Mouse (Mus musculus) C2C12 (cell line): ENCODE measurements at regions not wholly inside any gene's neighbourhood (a gene's known extent, or its start where the extent isn't known, plus 50 kb on each side); places are given as distances from the start of the nearest gene placed in this dataset.
"Not testable (repeated sequence)": the region's sequence is repeated elsewhere in the genome, so short reads cannot be mapped to it uniquely, and the experiment has no call there.

Experiments used
- H3K27me3 ChIP-seq: one replicate; pipeline ENCODE4 v1.6.1; 2011; ENCODE audit not compliant: control insufficient read depth, insufficient read depth, insufficient read length
- H3K36me3 ChIP-seq: one replicate; pipeline ENCODE4 v1.6.1; 2011; ENCODE audit not compliant: control insufficient read depth, insufficient read depth
- H3K4me3 ChIP-seq: one replicate; pipeline ENCODE4 v1.5.1; 2011; ENCODE audit warnings: mild to moderate bottlenecking, control low read depth; ENCODE audit not compliant: poor library complexity, insufficient read depth, severe bottlenecking
- H3K79me2 ChIP-seq: one replicate; pipeline ENCODE4 v1.6.1; 2011; ENCODE audit not compliant: control insufficient read depth, insufficient read depth
- H3K79me3 ChIP-seq: one replicate; pipeline ENCODE4 v1.6.1; 2011; ENCODE audit warnings: low read depth, control low read depth
- H3ac ChIP-seq: one replicate; pipeline ENCODE3; 2011; ENCODE audit warnings: low read depth; ENCODE audit not compliant: control insufficient read depth, insufficient read length
- CEBPB ChIP-seq: IDR thresholded peaks from one replicate; pipeline ENCODE4 v1.6.1; 2011; ENCODE audit warnings: low read depth, mild to moderate bottlenecking, control low read depth, moderate library complexity
- CTCF ChIP-seq: IDR thresholded peaks from one replicate; pipeline ENCODE4 v1.5.1; 2011; ENCODE audit not compliant: control insufficient read depth, insufficient read depth, insufficient read length
- FOSL1 ChIP-seq: IDR thresholded peaks from one replicate; pipeline ENCODE4 v1.8.0; 2011; ENCODE audit warnings: mild to moderate bottlenecking, low read length; ENCODE audit not compliant: poor library complexity, insufficient read depth, severe bottlenecking
- MAX ChIP-seq: IDR thresholded peaks from one replicate; pipeline ENCODE4 v1.6.1; 2011; ENCODE audit warnings: mild to moderate bottlenecking, control low read depth
- MYOD1 ChIP-seq: IDR thresholded peaks from one replicate; pipeline ENCODE4 v1.6.1; 2011; ENCODE audit warnings: low read depth; ENCODE audit not compliant: control insufficient read depth, insufficient read length
- MYOG ChIP-seq: IDR thresholded peaks from one replicate; pipeline ENCODE4 v1.6.1; 2011; ENCODE audit not compliant: control insufficient read depth, insufficient read length; ENCODE audit errors: extremely low read depth
- USF1 ChIP-seq: IDR thresholded peaks from one replicate; pipeline ENCODE4 v1.6.1; 2011; ENCODE audit warnings: low read depth, mild to moderate bottlenecking, control low read depth, moderate library complexity

DNA sequence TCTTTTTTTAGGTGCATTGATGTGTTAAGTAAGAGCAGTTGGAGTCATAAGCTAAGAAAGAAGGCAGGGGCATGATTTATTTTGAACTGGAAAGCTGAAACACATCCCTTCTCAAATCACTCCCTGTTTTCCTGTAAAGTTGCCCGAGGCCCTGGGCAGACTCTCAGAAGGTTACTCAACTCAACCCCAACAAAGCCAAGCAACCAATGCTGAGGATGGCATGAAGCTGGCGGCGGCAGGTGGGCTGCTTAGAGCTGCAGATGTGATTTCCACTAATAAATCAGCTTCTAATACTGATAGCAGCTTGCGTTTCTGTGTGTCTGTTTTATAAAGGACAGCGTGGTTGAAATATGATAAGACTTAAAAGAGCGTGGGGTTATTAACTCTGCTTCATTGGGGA lies 905.4 kb upstream of the 4930412O13Rik start:
- H3K79me3 ChIP-seq = no peaks in the 10 kb centered on the region
- TF ChIP-seq MYOG (no peak), CEBPB (no peak), FOSL1 (no peak), MYOD1 (no peak), CTCF (no peak), MAX (no peak), USF1 (no peak)
- no peaks in the 10 kb centered on the region for H3K27me3 ChIP-seq
- no peaks in the 10 kb centered on the region for H3K79me2 ChIP-seq
- H3K4me3 ChIP-seq = no peak overlapping the region
- H3K36me3 ChIP-seq = no peaks in the 10 kb centered on the region
- no peak overlapping the region for H3ac ChIP-seq

DNA sequence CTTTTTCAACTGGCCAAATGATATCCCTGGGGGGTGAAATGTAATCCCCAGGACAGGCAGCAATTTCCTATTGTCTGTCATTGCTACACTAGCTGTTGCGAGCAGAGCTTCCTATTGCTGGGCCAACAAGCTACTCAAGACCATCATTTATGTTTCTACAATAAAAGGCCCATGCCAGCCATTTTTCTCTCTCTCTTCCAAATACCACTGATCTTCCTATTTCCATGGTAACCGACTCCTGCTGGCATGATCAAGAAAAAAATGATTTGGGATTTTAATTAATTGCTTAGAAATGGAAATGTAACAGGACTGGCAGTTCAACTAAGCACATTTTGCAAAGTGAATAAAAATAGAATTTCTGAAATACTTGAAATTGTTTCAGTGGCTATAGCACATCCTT lies 868.7 kb upstream of the 4930412O13Rik start:
- Histone ChIP-seq H3K27me3 (no peaks in the 10 kb centered on the region), H3K79me2 (no peaks in the 10 kb centered on the region), H3ac (no peak overlapping the region), H3K36me3 (no peaks in the 10 kb centered on the region), H3K4me3 (no peak overlapping the region), H3K79me3 (no peaks in the 10 kb centered on the region)
- TF ChIP-seq MYOG (no peak), USF1 (no peak), CTCF (no peak), FOSL1 (no peak)

DNA sequence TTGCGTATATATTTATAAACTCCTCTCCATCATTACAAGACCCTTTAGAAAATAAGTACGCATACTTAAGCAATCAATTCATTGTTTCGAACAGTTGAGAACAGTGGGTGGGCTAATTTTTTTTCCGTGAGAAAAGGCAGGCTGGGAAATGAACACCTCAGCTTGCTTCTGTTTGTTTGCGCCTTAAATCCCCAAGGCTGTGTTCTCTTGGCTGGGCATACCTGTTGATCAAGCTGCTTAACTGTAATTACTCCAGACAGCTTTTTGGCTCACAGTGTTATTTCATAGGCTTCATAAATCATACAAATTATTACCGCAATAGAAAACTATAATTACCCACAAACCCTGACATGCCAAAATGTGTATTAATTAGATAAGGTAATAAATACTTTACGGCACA lies 848.0 kb upstream of the 4930412O13Rik start:
- Histone ChIP-seq H3K36me3 (no peaks in the 10 kb centered on the region), H3ac (no peak overlapping the region), H3K79me3 (no peaks in the 10 kb centered on the region), H3K4me3 (no peak overlapping the region), H3K79me2 (no peaks in the 10 kb centered on the region), H3K27me3 (no peaks in the 10 kb centered on the region)
- TF ChIP-seq MYOD1 (no peak), FOSL1 (no peak), USF1 (no peak), CEBPB (no peak), MYOG (no peak), MAX (no peak), CTCF (no peak)

- H3K79me2 ChIP-seq, H3K79me3 ChIP-seq, H3ac ChIP-seq, H3K4me3 ChIP-seq, H3K36me3 ChIP-seq, H3K27me3 ChIP-seq: not testable (repeated sequence)
These were observed 838.7 kb upstream of the 4930412O13Rik start for GRCm38 (mm10) chr2:9042355-9042754.

DNA sequence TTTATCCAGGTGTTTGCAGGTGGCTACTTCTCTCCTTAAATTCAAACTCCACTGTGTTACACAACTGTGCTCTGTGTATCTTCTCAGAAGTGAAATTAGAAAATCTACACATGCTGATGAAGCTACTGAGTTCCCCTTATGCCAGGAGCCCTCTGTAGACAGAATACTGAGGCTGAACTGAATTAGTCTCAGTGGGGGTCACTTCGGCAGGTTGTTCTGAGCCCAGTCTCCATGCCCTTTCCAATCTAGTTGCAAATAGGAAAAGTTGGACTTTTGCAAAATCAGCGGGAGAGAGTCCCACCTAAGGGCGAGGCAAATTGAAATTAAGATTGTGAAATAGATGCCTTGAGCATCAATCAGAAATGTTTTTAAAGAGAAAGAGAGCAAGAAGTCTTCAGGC lies 833.1 kb upstream of the 4930412O13Rik start:
- Histone ChIP-seq H3K79me2 (no peaks in the 10 kb centered on the region), H3K4me3 (no peak overlapping the region), H3K36me3 (no peaks in the 10 kb centered on the region), H3K79me3 (no peaks in the 10 kb centered on the region), H3ac (no peak overlapping the region), H3K27me3 (no peaks in the 10 kb centered on the region)
- no peak for TF ChIP-seq CEBPB
- no peak for TF ChIP-seq MYOG
- TF ChIP-seq MAX = no peak
- no peak for TF ChIP-seq USF1
- TF ChIP-seq CTCF = no peak
- no peak for TF ChIP-seq FOSL1
- TF ChIP-seq MYOD1 = no peak

GRCm38 (mm10) chr2:9073851-9074250 lies 807.2 kb upstream of the 4930412O13Rik start:
- TF ChIP-seq USF1 (no peak), MYOD1 (no peak), CTCF (no peak), FOSL1 (no peak), CEBPB (no peak), MAX (no peak), MYOG (no peak)
- no peaks in the 10 kb centered on the region for H3K36me3 ChIP-seq
- no peak overlapping the region for H3ac ChIP-seq
- no peaks in the 10 kb centered on the region for H3K27me3 ChIP-seq
- H3K4me3 ChIP-seq = no peak overlapping the region
- H3K79me2 ChIP-seq = no peaks in the 10 kb centered on the region
- H3K79me3 ChIP-seq = no peaks in the 10 kb centered on the region

DNA sequence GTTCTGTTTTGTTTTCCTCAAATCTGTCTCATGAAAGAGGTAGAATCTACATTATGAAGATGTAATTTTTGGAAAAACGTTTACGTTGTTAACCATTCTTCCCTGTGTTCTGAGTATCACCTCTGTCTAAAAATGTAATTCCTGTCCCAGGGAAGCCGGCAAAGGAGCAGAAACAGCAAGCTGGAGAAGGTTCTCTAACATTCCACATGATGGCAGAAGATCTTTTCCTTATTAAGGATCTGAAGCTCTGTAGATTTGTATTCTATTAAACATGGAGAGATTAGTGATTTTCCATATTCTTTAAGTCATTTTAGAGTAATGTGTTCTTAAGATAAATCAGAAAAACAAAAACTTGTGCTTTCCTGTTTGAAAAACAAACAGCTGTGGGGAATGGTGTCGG lies 802.9 kb upstream of the 4930412O13Rik start:
- Histone ChIP-seq H3K79me3 (no peaks in the 10 kb centered on the region), H3K27me3 (no peaks in the 10 kb centered on the region), H3K4me3 (no peak overlapping the region), H3K36me3 (no peaks in the 10 kb centered on the region), H3K79me2 (no peaks in the 10 kb centered on the region), H3ac (no peak overlapping the region)
- TF ChIP-seq MYOD1 = no peak
- no peak for TF ChIP-seq USF1
